Mouse (Mus musculus) midbrain, embryonic 13.5 days (tissue): ENCODE measurements around the gene Sirt7. TPM values are rescaled to one million over a fixed set of nuclear protein-coding genes. Genes with fewer than 3 reads are reported as not detected.
A peak's percentile ranks its signal among the peaks of the same experiment; 100 is the strongest.

ENCODE experiments used
- ATAC-seq: fragments of 200-750 bp; cut with Nextera tagmentation; 2 replicates; pipeline ENCODE4 v1.8.0; 2017; ENCODE audit warnings: mild to moderate bottlenecking, moderate TSS enrichment, moderate library complexity
- H3K27ac ChIP-seq: fragments of 300-500 bp; sonication (generic); 2 replicates; pipeline ENCODE4 v1.5.1; 2015; ENCODE audit warnings: inconsistent platforms, mild to moderate bottlenecking, moderate library complexity
- H3K27me3 ChIP-seq: fragments of 300-500 bp; sonication (generic); 2 replicates; pipeline ENCODE4 v1.6.1; 2015; ENCODE audit warnings: mild to moderate bottlenecking, inconsistent platforms
- H3K36me3 ChIP-seq: fragments of 300-500 bp; sonication (generic); 2 replicates; pipeline ENCODE4 v1.6.1; 2015; ENCODE audit warnings: mild to moderate bottlenecking, inconsistent platforms
- H3K4me1 ChIP-seq: fragments of 300-500 bp; sonication (generic); replicated peaks from 2 replicates; pipeline ENCODE4 v1.6.1; 2015; ENCODE audit warnings: inconsistent platforms
- H3K4me2 ChIP-seq: fragments of 300-500 bp; sonication (generic); replicated peaks from 2 replicates; pipeline ENCODE4 v1.6.1; 2015; ENCODE audit warnings: moderate library complexity, mild to moderate bottlenecking, inconsistent platforms
- H3K4me3 ChIP-seq: fragments of 300-500 bp; sonication (generic); replicated peaks from 2 replicates; pipeline ENCODE4 v1.5.1; 2015; ENCODE audit warnings: mild to moderate bottlenecking, inconsistent platforms
- H3K9ac ChIP-seq: fragments of 300-500 bp; sonication (generic); replicated peaks from 2 replicates; pipeline ENCODE4 v1.6.1; 2015; ENCODE audit warnings: mild to moderate bottlenecking, inconsistent platforms
- H3K9me3 ChIP-seq: fragments of 300-500 bp; sonication (generic); 2 replicates; pipeline ENCODE4 v1.6.1; 2016; ENCODE audit warnings: mild to moderate bottlenecking, inconsistent platforms
- WGBS: fragments of 180-500 bp; shearing (Covaris S2); methylation state at CpG from one replicate; pipeline ENCODE4 v1.1.7; 2015; 5-methylcytosine and 5-hydroxymethylcytosine counted together
- polyA plus RNA-seq: library from polyadenylated mRNA; unstranded; fragments of >200 nt; fragmentation: Nextera tagmentation; extraction: Ambion mirVana; gene quantifications from 2 replicates; pipeline ENCODE4 v1.2.1, GENCODE M21; 2015

The Sirt7 gene
- polyA plus RNA-seq, 1 experiment from 2014 or later, result 51.3 TPM

- Histone ChIP-seq H3K9me3 (no peaks in the 10 kb centered on the region), H3K4me3 (no peak overlapping the region), H3K4me1 (peaks cover 44% of the 10 kb centered on the region), H3K9ac (no peak overlapping the region; the same call in 1 of the 2 replicates), H3K36me3 (peaks cover 35% of the 10 kb centered on the region), H3K27ac (peak overlapping the region; percentile 9; the same call in 1 of the 2 replicates), H3K4me2 (no peak overlapping the region), H3K27me3 (no peaks in the 10 kb centered on the region)
- 88% methylated on average over 11 of the region's 11 CpGs for WGBS
- ATAC-seq, result no peak
These were observed 46.3 kb downstream of the Sirt7 start for GRCm38 (mm10) chr11:120578694-120579243.

DNA sequence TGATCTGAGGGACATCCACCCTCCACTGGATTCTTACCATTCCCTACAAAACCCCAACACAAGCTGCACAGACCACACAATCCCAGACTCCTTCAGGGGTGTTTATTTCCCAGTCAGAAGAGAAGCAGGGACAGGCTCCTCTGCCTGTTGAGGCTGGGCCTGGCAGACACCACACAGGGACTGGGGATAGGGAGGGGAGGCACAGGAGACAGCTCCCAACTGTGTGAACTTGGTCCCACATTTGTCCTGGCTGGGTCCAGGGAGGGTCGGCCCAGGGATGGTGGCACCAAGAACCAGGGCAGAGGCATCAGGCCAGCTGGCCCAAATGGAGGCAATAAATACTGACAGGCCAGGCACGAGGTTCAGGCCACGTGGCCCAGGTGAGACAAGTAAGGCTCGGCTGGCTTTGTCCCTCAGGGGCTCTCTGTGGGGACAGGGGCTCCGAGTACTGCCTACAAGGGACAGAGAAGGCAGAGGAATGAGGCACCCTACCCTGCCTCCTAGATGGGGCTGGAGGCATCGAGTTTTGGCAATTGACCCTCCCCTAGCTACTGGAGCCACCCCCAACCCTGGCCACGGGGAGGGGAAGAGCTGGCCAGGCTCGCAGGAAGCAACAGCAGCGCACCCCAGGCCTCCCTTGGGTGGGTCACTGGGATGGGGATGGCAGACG lies 46.9 kb downstream of the Sirt7 start:
- Histone ChIP-seq H3K4me3 (0 out of 2 replicates have a peak overlapping the region, but pooled peaks have one; percentile 4), H3K27me3 (no peaks in the 10 kb centered on the region), H3K9ac (no peak overlapping the region; the same call in 1 of the 2 replicates), H3K27ac (no peak overlapping the region; the same call in 1 of the 2 replicates), H3K4me2 (no peak overlapping the region), H3K36me3 (peaks cover 31% of the 10 kb centered on the region), H3K9me3 (no peaks in the 10 kb centered on the region), H3K4me1 (peaks cover 45% of the 10 kb centered on the region)
- ATAC-seq, result no peak
- 85% methylated on average over 10 of the region's 10 CpGs for WGBS

- Histone ChIP-seq H3K27me3 (no peaks in the 10 kb centered on the region), H3K27ac (no peak overlapping the region; the same call in 1 of the 2 replicates), H3K9ac (no peak overlapping the region), H3K4me1 (peaks cover 43% of the 10 kb centered on the region), H3K9me3 (no peaks in the 10 kb centered on the region), H3K4me3 (no peak overlapping the region), H3K4me2 (no peak overlapping the region), H3K36me3 (peaks cover 31% of the 10 kb centered on the region)
- ATAC-seq, result no peak
- 80% methylated on average over 7 of the region's 7 CpGs for WGBS
These were observed 47.6 kb downstream of the Sirt7 start for GRCm38 (mm10) chr11:120577211-120578023.

DNA sequence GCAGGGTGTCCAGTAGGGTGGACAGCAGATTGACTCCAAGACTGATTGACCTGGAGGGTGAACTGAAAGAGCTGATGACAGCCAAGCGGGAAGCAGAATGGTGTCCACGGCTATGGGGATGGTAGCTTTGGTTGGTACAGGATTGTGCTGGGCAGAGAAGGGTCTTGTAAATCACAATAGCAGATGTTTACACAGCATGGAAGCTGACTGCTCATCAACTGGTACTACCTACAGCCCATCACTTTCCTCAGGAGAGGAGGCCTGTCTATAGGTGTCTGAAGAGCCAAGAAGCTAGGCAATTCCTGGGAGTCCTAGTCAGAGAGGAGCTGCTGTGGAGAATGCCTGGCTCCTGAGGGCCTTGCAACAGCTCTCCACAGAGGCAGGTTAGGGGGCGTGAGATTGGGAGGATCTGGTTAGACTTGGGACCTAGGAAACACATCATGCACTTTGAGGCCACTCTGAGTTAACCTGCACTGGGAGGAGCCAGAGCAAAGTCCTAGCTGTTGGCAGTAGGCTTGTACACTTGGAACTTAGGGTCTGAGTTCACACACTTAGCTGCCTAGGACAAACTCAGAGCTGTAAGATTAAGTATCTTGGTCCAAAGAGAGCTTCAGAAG lies 48.6 kb downstream of the Sirt7 start:
- no peak overlapping the region for H3K27ac ChIP-seq
- no peaks in the 10 kb centered on the region for H3K9me3 ChIP-seq
- H3K4me1 ChIP-seq, result peaks cover 42% of the 10 kb centered on the region
- WGBS, result 81% methylated on average over 3 of the region's 3 CpGs
- H3K27me3 ChIP-seq, result no peaks in the 10 kb centered on the region
- no peak overlapping the region for H3K4me2 ChIP-seq
- peaks cover 33% of the 10 kb centered on the region for H3K36me3 ChIP-seq
- H3K9ac ChIP-seq, result no peak overlapping the region
- H3K4me3 ChIP-seq, result no peak overlapping the region
- no peak for ATAC-seq

- ATAC-seq, result no peak
- peaks cover 47% of the 10 kb centered on the region for H3K4me1 ChIP-seq
- peaks cover 38% of the 10 kb centered on the region for H3K36me3 ChIP-seq
- no peaks in the 10 kb centered on the region for H3K27me3 ChIP-seq
- H3K9ac ChIP-seq, result no peak overlapping the region
- no peak overlapping the region for H3K27ac ChIP-seq
- H3K4me2 ChIP-seq, result no peak overlapping the region
- no peaks in the 10 kb centered on the region for H3K9me3 ChIP-seq
- H3K4me3 ChIP-seq, result no peak overlapping the region
These were observed 49.1 kb downstream of the Sirt7 start for GRCm38 (mm10) chr11:120575940-120576339.

- 89% methylated on average over 2 of the region's 2 CpGs for WGBS
These were observed 50.0 kb downstream of the Sirt7 start for GRCm38 (mm10) chr11:120575046-120575445.

DNA sequence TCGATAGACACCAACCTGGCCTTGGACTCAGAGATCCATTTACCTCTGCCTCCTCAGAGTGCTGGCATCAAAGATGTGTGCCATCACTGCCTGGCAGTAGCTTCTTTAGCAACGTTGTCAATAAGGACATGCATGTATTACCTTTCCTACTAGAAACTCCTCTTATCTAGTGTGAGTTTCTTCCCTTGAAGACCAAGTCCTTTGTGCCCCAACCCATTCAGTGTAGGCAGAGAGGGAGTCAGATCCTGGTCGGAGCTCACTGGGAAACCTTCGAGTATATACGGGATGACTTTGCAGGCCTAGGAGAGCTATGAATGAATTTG lies 50.8 kb downstream of the Sirt7 start:
- H3K4me1 ChIP-seq, result peaks cover 36% of the 10 kb centered on the region
- H3K9ac ChIP-seq, result peak overlapping the region; percentile 74
- H3K36me3 ChIP-seq, result peaks cover 43% of the 10 kb centered on the region
- no peak for ATAC-seq
- 47% methylated on average over 5 of the region's 5 CpGs for WGBS
- H3K4me2 ChIP-seq, result peak overlapping the region; percentile 85
- H3K27me3 ChIP-seq, result no peaks in the 10 kb centered on the region
- peak overlapping the region; percentile 90 for H3K4me3 ChIP-seq
- no peak overlapping the region for H3K27ac ChIP-seq
- no peaks in the 10 kb centered on the region for H3K9me3 ChIP-seq

More at GRCm38 (mm10) chr11:120575046-120575445, 50.0 kb downstream of the Sirt7 start:
- H3K4me1 ChIP-seq, result peaks cover 44% of the 10 kb centered on the region
- H3K27me3 ChIP-seq, result no peaks in the 10 kb centered on the region
- 0 out of 2 replicates have a peak overlapping the region, but pooled peaks have one; percentile 74 for H3K9ac ChIP-seq
- no peak for ATAC-seq
- no peak overlapping the region for H3K27ac ChIP-seq
- H3K4me3 ChIP-seq, result no peak overlapping the region
- peaks cover 46% of the 10 kb centered on the region for H3K36me3 ChIP-seq
- no peak overlapping the region for H3K4me2 ChIP-seq
- no peaks in the 10 kb centered on the region for H3K9me3 ChIP-seq

GRCm38 (mm10) chr11:120573585-120574277 lies 51.3 kb downstream of the Sirt7 start:
- no peak; the same call in 1 of the 2 replicates for ATAC-seq
- under 1% methylated on average over 23 of the region's 23 CpGs for WGBS

GRCm38 (mm10) chr11:120572752-120573584 lies 52.1 kb downstream of the Sirt7 start, which contains the start of gene P4hb:
P4hb (minus strand) TSS chr11:120573253.
- H3K27me3 ChIP-seq, result no peaks in the 10 kb centered on the region
- peaks cover 42% of the 10 kb centered on the region for H3K36me3 ChIP-seq
- peak within 1 kb of the TSS; percentile 91 for H3K4me2 ChIP-seq
- H3K9ac ChIP-seq, result peak within 1 kb of the TSS; percentile 83
- H3K9me3 ChIP-seq, result no peaks in the 10 kb centered on the region
- H3K4me1 ChIP-seq, result peaks cover 28% of the 10 kb centered on the region
- H3K4me3 ChIP-seq, result peak within 1 kb of the TSS; percentile 90
- under 1% methylated on average over 93 of the region's 94 CpGs for WGBS
- peak; percentile 98 for ATAC-seq
- H3K27ac ChIP-seq, result peak within 1 kb of the TSS; percentile 88

More at GRCm38 (mm10) chr11:120573585-120574277, 51.3 kb downstream of the Sirt7 start:
- Histone ChIP-seq H3K27ac (peak overlapping the region; percentile 88), H3K4me2 (peak overlapping the region; percentile 85), H3K9ac (peak overlapping the region; percentile 74), H3K36me3 (peaks cover 42% of the 10 kb centered on the region), H3K4me3 (peak overlapping the region; percentile 90), H3K9me3 (no peaks in the 10 kb centered on the region), H3K27me3 (no peaks in the 10 kb centered on the region), H3K4me1 (peaks cover 31% of the 10 kb centered on the region)

DNA sequence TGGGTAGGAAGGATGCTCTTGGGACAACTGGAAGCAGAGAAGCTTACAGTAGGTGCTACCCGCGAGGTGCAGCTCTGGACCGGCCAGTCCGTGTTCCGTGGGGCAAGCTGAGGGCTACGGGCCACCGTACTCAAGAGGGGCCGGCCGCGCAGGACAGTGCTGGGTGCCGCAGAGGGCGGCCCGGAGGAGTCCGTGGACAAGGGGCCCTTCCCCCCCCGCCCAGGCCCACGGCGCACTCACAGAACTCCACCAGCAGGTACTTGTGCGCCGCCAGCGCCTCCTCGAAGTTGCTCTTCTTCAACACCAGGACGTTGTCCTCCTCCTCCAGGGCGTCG lies 52.7 kb downstream of the Sirt7 start:
- WGBS, result under 1% methylated on average over 22 of the region's 24 CpGs
- Histone ChIP-seq H3K4me1 (peaks cover 28% of the 10 kb centered on the region), H3K9ac (peak overlapping the region; percentile 83), H3K27ac (peak overlapping the region; percentile 88), H3K9me3 (no peaks in the 10 kb centered on the region), H3K4me3 (peak overlapping the region; percentile 90), H3K36me3 (peaks cover 42% of the 10 kb centered on the region), H3K4me2 (peak overlapping the region; percentile 91), H3K27me3 (no peaks in the 10 kb centered on the region)
- ATAC-seq, result peak; percentile 53
